Mouse (Mus musculus) kidney, embryonic 15.5 days (tissue): Measurements from ENCODE around the gene Wdr19. TPM values are rescaled to one million over a fixed set of nuclear protein-coding genes. Genes with fewer than 3 reads are reported as not detected.
A peak's percentile ranks its signal among the peaks of the same experiment; 100 is the strongest.

Experiments
- ATAC-seq: fragments of 200-750 bp; cut with Nextera tagmentation; replicated peaks from 2 replicates; pipeline ENCODE4 v1.8.0; 2017; ENCODE audit warnings: moderate TSS enrichment; ENCODE audit not compliant: low FRiP score
- H3K27ac ChIP-seq: fragments of 300-500 bp; sonication (generic); 2 replicates; pipeline ENCODE4 v1.5.1; 2015; ENCODE audit warnings: mild to moderate bottlenecking, inconsistent platforms
- H3K27me3 ChIP-seq: fragments of 300-500 bp; sonication (generic); 2 replicates; pipeline ENCODE4 v1.6.1; 2015; ENCODE audit warnings: inconsistent platforms
- H3K36me3 ChIP-seq: fragments of 300-500 bp; sonication (generic); 2 replicates; pipeline ENCODE4 v1.6.1; 2015; ENCODE audit warnings: inconsistent platforms
- H3K4me1 ChIP-seq: fragments of 300-500 bp; sonication (generic); 2 replicates; pipeline ENCODE4 v1.6.1; 2015; ENCODE audit warnings: inconsistent platforms
- H3K4me2 ChIP-seq: fragments of 300-500 bp; sonication (generic); 2 replicates; pipeline ENCODE4 v1.6.1; 2015; ENCODE audit warnings: moderate library complexity, mild to moderate bottlenecking, inconsistent platforms
- H3K4me3 ChIP-seq: fragments of 300-500 bp; sonication (generic); replicated peaks from 2 replicates; pipeline ENCODE4 v1.5.1; 2015; ENCODE audit warnings: mild to moderate bottlenecking, inconsistent platforms
- H3K9ac ChIP-seq: fragments of 300-500 bp; sonication (generic); 2 replicates; pipeline ENCODE4 v1.6.1; 2015; ENCODE audit warnings: mild to moderate bottlenecking, inconsistent platforms
- H3K9me3 ChIP-seq: fragments of 300-500 bp; sonication (generic); replicated peaks from 2 replicates; pipeline ENCODE4 v1.6.1; 2016; ENCODE audit warnings: inconsistent platforms
- WGBS: fragments of 180-500 bp; shearing (Covaris S2); methylation state at CpG from one replicate; pipeline ENCODE4 v1.1.7; 2015; ENCODE audit warnings: mixed read lengths; 5-methylcytosine and 5-hydroxymethylcytosine counted together
- polyA plus RNA-seq: library from polyadenylated mRNA; unstranded; fragments of >200 nt; fragmentation: Nextera tagmentation; extraction: Ambion mirVana; gene quantifications from 2 replicates; pipeline ENCODE4 v1.2.1, GENCODE M21; 2015

The Wdr19 gene
- polyA plus RNA-seq, 1 experiment from 2014 or later: 9.9 TPM

DNA sequence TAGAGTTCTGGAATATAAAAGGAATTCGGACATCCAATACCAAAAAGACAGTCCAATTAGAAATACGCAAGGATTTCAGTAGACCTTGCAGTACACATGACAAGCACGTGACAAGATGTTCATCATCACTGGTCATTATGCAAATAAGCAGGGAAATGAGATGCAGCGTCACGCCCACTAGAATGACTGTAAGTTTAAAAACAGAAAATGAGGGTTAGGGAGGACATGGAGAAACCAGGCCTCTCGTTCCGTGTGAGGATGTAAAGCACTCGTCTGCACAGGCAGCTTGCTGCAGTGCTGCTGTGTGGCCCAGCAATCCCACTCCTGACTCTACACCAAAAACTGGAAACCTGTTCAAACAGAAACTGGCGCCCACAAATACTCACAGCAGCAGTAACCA is 29.3 kb upstream of the Wdr19 start:
- 0 out of 2 replicates have a peak, but pooled peaks cover 7% of the 10 kb centered on the region for H3K36me3 ChIP-seq
- 83% methylated on average over 9 of the region's 9 CpGs for WGBS
- no peak overlapping the region for H3K4me2 ChIP-seq
- H3K27ac ChIP-seq: no peak overlapping the region
- H3K4me1 ChIP-seq: 0 out of 2 replicates have a peak, but pooled peaks cover 4% of the 10 kb centered on the region
- no peaks in the 10 kb centered on the region for H3K9me3 ChIP-seq
- H3K4me3 ChIP-seq: no peak overlapping the region
- no peak overlapping the region for H3K9ac ChIP-seq
- no peak for ATAC-seq
- H3K27me3 ChIP-seq: no peaks in the 10 kb centered on the region

DNA sequence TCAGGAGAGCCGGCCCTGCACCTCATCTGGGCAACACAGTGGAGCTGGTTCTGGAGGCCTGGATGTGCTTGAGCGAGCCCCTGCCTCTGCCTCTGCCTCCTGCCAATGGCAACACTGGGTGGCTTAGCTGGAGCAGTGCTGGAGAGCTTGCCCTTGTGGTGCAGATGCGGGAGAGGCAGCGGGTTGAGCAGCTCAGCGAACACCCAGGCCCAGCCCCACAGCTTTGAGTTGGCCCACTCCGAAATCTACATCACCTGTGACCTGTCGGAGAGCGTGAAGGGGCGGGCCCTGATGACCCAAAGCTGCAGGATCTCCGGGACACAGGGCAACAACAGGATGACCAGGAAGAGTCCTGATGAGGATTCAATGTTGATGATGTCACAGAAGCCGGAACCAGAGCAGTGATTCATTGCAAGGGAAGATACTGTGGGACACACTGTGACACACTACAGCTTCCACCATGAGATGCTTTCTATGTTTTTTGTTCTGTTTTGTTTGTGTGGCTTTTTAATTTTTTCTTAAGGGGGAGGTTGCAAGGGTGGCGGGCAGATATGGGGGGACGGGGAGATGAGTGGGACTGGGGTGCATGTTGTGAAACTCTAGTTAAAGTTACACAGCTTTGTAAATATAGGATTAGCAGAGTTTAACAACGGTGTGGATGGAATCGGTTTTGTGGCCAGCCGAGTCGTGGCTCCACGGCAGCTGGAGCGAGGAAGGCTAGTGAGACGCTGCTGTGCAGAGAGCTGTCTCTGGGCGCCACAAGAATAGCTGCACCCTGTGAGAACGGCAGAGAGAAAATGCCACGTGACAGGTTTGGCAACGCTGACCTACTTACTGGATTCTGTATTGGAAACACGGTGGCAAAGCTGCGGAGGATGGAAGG is 24.2 kb upstream of the Wdr19 start:
- Histone ChIP-seq H3K27me3 (no peaks in the 10 kb centered on the region), H3K9me3 (no peaks in the 10 kb centered on the region), H3K9ac (no peak overlapping the region), H3K27ac (no peak overlapping the region), H3K4me3 (no peak overlapping the region), H3K4me1 (peaks cover 13% of the 10 kb centered on the region), H3K4me2 (no peak overlapping the region), H3K36me3 (no peaks in the 10 kb centered on the region)
- no peak for ATAC-seq
- WGBS: 72% methylated on average over 26 of the region's 26 CpGs

DNA sequence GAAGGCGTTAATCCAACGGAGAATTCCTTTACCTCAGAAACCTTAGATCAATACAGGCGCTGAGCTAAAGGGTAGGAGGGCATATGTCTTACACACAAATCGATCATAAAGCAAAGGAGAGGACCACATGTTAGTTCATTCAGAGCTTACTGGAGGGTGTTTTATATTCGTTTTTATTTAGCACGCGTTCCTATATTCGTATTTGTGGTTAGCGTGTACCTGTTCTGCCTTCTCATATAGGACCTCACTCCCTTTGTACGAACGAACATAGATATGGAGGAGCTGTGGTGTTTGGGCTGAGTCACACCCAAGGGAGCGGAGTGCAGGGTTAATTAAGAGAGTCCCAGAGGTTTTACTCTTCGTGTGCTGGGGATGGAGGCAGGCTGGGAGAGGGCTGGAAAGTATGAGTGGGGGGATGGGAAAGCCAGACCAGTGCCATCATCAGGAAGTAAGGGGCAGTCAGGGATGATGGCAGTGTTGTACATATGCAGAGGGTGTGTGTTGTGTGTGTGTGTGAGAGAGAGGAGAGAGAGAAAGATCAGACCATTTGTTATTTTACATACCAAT is 23.5 kb upstream of the Wdr19 start:
- Histone ChIP-seq H3K36me3 (no peaks in the 10 kb centered on the region), H3K9me3 (no peaks in the 10 kb centered on the region), H3K4me3 (no peak overlapping the region), H3K27me3 (no peaks in the 10 kb centered on the region), H3K4me1 (peaks cover 13% of the 10 kb centered on the region), H3K4me2 (no peak overlapping the region), H3K27ac (no peak overlapping the region), H3K9ac (no peak overlapping the region)
- 74% methylated on average over 13 of the region's 13 CpGs for WGBS
- no peak for ATAC-seq

DNA sequence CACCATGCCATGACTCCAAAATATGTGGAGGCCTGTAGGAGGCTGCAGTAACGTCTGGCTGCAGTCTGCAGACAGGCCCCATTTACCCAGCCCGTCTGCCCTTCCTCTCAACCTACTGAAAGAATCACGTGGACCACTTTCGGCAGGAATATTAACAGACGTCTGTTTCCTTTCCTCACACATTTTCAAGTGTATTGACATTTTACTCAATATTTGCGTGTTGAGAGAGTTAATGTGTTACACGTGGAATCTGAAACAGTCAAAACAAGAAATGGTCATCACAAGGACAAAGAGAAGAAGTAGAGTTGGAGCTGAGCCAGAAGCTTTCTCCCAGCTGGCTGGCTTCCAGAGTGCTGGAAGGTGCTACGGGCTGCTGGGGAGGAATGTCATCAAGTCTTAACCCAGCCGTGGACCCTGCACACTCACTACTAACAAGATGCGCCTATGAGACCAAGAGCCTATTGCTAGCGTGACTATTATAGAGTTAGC is 22.4 kb upstream of the Wdr19 start:
- H3K4me2 ChIP-seq: no peak overlapping the region
- no peaks in the 10 kb centered on the region for H3K9me3 ChIP-seq
- H3K9ac ChIP-seq: no peak overlapping the region
- peak; percentile 64; the same call in 1 of the 2 replicates for ATAC-seq
- H3K36me3 ChIP-seq: no peaks in the 10 kb centered on the region
- 37% methylated on average over 11 of the region's 11 CpGs for WGBS
- no peak overlapping the region for H3K27ac ChIP-seq
- H3K27me3 ChIP-seq: no peaks in the 10 kb centered on the region
- H3K4me1 ChIP-seq: peaks cover 13% of the 10 kb centered on the region
- H3K4me3 ChIP-seq: no peak overlapping the region

DNA sequence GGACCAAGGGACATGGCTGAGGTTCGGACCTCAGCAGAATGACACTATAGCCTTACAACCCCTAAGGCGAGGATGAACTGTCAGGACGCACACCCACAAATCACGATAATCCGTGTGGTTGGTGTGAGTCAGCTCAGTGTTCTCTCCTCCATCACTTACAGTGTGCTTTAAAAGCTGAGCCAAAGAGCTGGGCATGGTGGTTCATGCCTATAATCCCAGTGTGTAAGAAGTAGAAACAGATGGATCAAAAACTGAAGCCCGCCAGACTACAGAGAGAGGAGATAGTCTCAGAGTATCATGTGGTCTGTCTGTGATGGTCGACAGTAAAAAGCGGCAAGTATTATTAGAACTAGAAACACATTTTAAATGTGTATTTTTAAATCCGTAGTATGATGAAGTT is 21.0 kb upstream of the Wdr19 start:
- Histone ChIP-seq H3K36me3 (no peaks in the 10 kb centered on the region), H3K9me3 (no peaks in the 10 kb centered on the region), H3K27me3 (no peaks in the 10 kb centered on the region), H3K9ac (no peak overlapping the region), H3K4me2 (no peak overlapping the region), H3K27ac (no peak overlapping the region), H3K4me1 (peaks cover 13% of the 10 kb centered on the region), H3K4me3 (no peak overlapping the region)
- 91% methylated on average over 9 of the region's 9 CpGs for WGBS
- no peak for ATAC-seq

DNA sequence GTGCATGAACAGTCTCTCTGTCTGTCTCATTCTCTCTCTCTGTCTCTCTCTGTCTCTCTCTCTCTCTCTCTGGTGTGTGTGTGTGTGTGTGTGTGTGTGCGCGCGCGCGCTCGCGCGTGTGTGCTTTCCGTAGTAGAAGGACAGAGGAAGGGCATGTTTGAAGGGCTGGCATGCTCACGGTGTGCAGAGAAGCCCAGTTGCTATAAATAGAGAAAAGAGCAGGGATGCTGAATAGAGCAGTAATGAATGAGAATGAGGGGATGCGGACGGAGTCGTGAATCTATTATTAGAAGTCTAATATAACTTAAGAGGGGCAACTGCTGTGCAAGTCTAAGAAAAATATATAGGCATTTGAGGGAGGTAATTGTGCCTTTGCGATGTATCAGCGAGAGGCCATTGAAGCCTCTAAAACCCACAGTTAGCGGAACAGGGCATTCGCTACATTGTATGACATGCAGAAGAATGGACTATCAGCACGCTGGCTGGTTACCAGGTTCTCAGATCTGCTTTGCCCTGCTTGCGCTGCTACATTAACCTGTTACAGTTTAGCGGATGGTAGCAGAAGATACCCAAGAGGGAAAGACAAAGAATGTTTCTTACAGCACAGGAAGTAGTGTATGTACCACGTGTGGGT is 18.2 kb upstream of the Wdr19 start:
- H3K4me2 ChIP-seq: no peak overlapping the region
- H3K4me3 ChIP-seq: no peak overlapping the region
- no peaks in the 10 kb centered on the region for H3K36me3 ChIP-seq

DNA sequence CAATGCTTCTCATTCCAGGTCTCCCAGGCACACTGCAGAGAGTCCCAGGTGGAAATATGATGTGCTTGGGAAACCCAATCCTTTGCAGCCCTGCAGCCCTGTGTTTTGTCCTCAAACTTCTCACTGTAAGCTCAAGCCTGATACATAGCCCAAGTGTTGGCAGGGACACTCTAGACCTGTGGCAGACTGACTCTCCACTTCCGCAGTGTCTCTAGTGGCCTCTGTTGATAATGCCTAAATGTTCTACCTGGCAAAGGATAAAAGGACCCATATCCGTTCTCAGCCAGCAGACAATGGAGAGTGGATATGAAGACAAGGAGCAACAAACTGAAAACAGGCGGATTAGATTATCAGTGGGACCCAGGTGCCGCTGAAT is 17.7 kb upstream of the Wdr19 start:
- Histone ChIP-seq H3K4me1 (peaks cover 8% of the 10 kb centered on the region), H3K9ac (no peak overlapping the region), H3K4me3 (no peak overlapping the region), H3K27ac (no peak overlapping the region), H3K36me3 (no peaks in the 10 kb centered on the region), H3K4me2 (no peak overlapping the region), H3K9me3 (no peaks in the 10 kb centered on the region), H3K27me3 (no peaks in the 10 kb centered on the region)
- WGBS: 87% methylated on average over 4 of the region's 4 CpGs
- no peak for ATAC-seq

More for the DNA sequence above, 18.2 kb upstream of the Wdr19 start:
- no peaks in the 10 kb centered on the region for H3K9me3 ChIP-seq
- H3K27me3 ChIP-seq: no peaks in the 10 kb centered on the region
- no peak for ATAC-seq
- WGBS: 86% methylated on average over 21 of the region's 21 CpGs
- no peak overlapping the region for H3K27ac ChIP-seq
- H3K9ac ChIP-seq: no peak overlapping the region
- peaks cover 8% of the 10 kb centered on the region for H3K4me1 ChIP-seq

DNA sequence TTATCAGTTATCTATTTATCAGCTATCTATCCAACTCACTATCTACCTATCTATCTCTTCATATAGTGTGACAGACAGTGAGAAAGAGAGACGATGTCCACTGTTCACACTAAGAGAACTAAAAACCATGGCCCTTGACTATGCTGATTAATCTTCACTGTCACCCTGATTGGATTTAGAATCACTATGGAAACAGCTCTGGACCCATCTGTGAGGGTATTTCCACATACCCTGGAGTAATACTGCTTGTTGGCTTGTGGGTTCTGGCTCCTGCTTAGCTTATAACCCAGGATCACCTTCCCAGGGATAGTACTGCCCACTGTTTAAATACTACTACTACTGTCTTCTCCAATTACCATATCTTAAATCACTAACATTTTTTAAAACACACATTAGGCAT is 17.2 kb upstream of the Wdr19 start:
- H3K27me3 ChIP-seq: no peaks in the 10 kb centered on the region
- H3K4me1 ChIP-seq: peaks cover 3% of the 10 kb centered on the region
- H3K4me3 ChIP-seq: no peak overlapping the region
- H3K27ac ChIP-seq: no peak overlapping the region
- no peak overlapping the region for H3K4me2 ChIP-seq
- no peak for ATAC-seq
- H3K9ac ChIP-seq: no peak overlapping the region
- H3K9me3 ChIP-seq: no peaks in the 10 kb centered on the region
- WGBS: 91% methylated on average over 1 of the region's 1 CpGs
- no peaks in the 10 kb centered on the region for H3K36me3 ChIP-seq

DNA sequence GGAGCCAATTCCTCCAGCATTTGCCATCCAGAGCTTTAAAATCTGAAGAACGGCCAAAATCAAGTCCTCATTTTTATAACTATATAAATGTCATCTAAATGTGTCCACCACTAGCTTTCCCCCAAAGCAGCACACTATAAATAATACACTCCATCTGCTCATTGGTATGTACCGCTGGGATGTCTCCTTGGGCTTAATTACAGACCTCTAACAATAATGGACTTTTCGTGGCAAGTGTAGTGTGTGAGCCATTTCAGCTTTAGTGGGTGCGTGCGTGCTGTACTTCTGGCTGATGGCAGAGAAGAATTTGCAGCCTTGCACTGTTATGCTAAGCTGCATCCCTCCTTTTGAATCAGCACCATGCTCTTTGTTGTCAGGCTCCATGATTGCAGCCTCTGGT is 7.9 kb upstream of the Wdr19 start:
- Histone ChIP-seq H3K27me3 (no peaks in the 10 kb centered on the region), H3K36me3 (no peaks in the 10 kb centered on the region), H3K4me2 (no peak overlapping the region), H3K27ac (no peak overlapping the region), H3K9me3 (no peaks in the 10 kb centered on the region), H3K4me3 (no peak overlapping the region), H3K4me1 (no peaks in the 10 kb centered on the region), H3K9ac (no peak overlapping the region)
- WGBS: 86% methylated on average over 5 of the region's 5 CpGs
- no peak for ATAC-seq

DNA sequence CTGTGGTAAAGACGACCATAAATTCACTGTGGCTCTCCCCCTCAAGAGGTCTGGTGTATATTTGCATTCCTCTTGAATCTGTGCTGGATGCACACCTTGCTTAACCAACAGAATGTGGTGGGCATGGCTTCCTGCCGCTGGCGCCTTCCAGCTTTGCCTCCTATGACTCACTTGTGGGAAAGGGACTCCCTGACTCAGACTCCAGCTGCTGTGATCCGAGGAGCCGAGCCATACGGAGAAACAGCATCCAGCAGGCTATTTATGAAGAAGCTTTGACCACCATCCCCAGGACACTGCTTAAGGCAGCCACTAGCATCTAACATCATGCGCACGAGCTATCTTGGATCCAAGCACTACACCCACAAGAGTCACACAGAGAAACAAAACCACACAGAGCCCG is 5.1 kb upstream of the Wdr19 start:
- no peak for ATAC-seq
- Histone ChIP-seq H3K4me2 (no peak overlapping the region), H3K4me1 (0 out of 2 replicates have a peak, but pooled peaks cover 2% of the 10 kb centered on the region), H3K36me3 (no peaks in the 10 kb centered on the region), H3K4me3 (no peak overlapping the region), H3K27ac (no peak overlapping the region), H3K27me3 (no peaks in the 10 kb centered on the region), H3K9me3 (no peaks in the 10 kb centered on the region), H3K9ac (no peak overlapping the region)
- WGBS: 86% methylated on average over 9 of the region's 9 CpGs

DNA sequence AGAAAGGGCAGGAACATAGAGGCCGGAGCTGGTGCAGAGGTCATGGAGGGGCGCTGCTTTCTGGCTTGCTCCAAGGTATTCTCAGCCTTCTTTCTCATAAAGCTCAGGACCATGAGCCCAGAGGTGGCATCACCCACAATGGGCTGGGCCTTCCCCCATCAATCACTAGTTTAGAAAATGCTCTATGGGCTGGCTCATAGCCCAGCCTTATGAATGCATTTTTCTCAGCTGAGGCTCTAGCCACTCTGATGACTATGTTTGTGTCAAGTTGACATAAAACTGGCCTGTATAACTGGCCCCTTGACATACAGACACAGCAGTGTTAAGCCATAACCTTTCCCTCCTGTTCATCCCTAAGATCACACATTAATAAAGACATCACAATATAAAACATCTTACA is 5.2 kb downstream of the Wdr19 start:
- 86% methylated on average over 2 of the region's 2 CpGs for WGBS
- Histone ChIP-seq H3K9ac (no peak overlapping the region), H3K36me3 (peaks cover 20% of the 10 kb centered on the region; the same call in 1 of the 2 replicates), H3K4me3 (no peak overlapping the region), H3K27me3 (no peaks in the 10 kb centered on the region), H3K9me3 (no peaks in the 10 kb centered on the region), H3K4me2 (no peak overlapping the region), H3K4me1 (peaks cover 8% of the 10 kb centered on the region), H3K27ac (no peak overlapping the region)
- no peak for ATAC-seq

DNA sequence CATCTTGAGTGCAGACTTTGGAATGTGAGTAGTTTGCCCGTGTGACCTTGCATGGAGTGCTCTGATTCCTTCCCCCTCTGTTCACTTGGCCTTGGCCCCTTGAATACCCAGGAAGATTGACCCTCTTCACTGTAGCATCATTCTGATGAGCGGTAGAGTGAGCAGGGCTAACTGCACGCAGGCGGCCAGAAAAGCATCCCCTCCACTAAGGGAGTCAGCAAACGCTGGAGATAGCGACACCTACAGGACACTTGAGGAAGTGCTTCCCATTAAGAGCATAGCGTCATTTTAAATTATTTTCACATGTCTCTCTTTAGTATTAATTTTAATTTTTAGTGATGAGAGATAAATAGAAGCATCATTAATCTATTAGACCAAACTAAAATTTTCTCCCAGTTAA is 13.8 kb downstream of the Wdr19 start:
- Histone ChIP-seq H3K4me3 (no peak overlapping the region), H3K4me1 (no peaks in the 10 kb centered on the region), H3K27ac (no peak overlapping the region), H3K27me3 (no peaks in the 10 kb centered on the region), H3K4me2 (no peak overlapping the region), H3K9ac (no peak overlapping the region), H3K36me3 (0 out of 2 replicates have a peak, but pooled peaks cover 5% of the 10 kb centered on the region), H3K9me3 (no peaks in the 10 kb centered on the region)
- WGBS: 27% methylated on average over 7 of the region's 7 CpGs
- 0 out of 2 replicates have a peak, but pooled peaks have one; percentile 46 for ATAC-seq
